Mouse (Mus musculus) heart, embryonic 14.5 days (tissue): ENCODE measurements around the gene Slc37a3. TPM values are rescaled to one million over a fixed set of nuclear protein-coding genes. Genes with fewer than 3 reads are reported as not detected.

Source experiments
- ATAC-seq: fragments of 200-750 bp; cut with Nextera tagmentation; 2 replicates; pipeline ENCODE4 v1.8.0; 2017; ENCODE audit warnings: low read depth, moderate TSS enrichment; ENCODE audit not compliant: insufficient number of reproducible peaks, insufficient read depth, low FRiP score
- H3K27ac ChIP-seq, 2 experiments: fragments of 200-500 bp in 1 of 2; fragments of 300-500 bp in 1 of 2; sonication (generic) in 1 of 2; replicated peaks in 1 of 2; 2 replicates each; pipeline ENCODE4 v1.5.1; 2012 to 2014; ENCODE audit warnings: low read depth in 2 of 2, low read length in 2 of 2, control low read depth in 1 of 2, mild to moderate bottlenecking in 1 of 2, mixed read lengths in 1 of 2; ENCODE audit not compliant: control insufficient read depth in 1 of 2, insufficient read depth in 1 of 2
- H3K27me3 ChIP-seq: fragments of 300-500 bp; sonication (generic); 2 replicates; pipeline ENCODE4 v1.6.1; 2014; ENCODE audit warnings: mild to moderate bottlenecking, low read length, control low read depth; ENCODE audit not compliant: control insufficient read depth, insufficient read depth
- H3K36me3 ChIP-seq: fragments of 300-500 bp; sonication (generic); 2 replicates; pipeline ENCODE4 v1.6.1; 2014; ENCODE audit warnings: mild to moderate bottlenecking, control low read depth, low read length, mixed read lengths; ENCODE audit not compliant: control insufficient read depth, insufficient read depth
- H3K4me1 ChIP-seq, 2 experiments: fragments of 200-500 bp in 1 of 2; fragments of 300-500 bp in 1 of 2; sonication (generic) in 1 of 2; 2 replicates each; pipeline ENCODE4 v1.6.1; 2012 to 2014; ENCODE audit warnings: low read length in 2 of 2, control low read depth in 1 of 2, mixed read lengths in 1 of 2; ENCODE audit not compliant: control insufficient read depth in 2 of 2, insufficient read depth in 2 of 2
- H3K4me2 ChIP-seq: fragments of 300-500 bp; sonication (generic); 2 replicates; pipeline ENCODE4 v1.6.1; 2014; ENCODE audit warnings: mild to moderate bottlenecking, low read length
- H3K4me3 ChIP-seq, 2 experiments: fragments of 200-500 bp in 1 of 2; fragments of 300-500 bp in 1 of 2; sonication (generic) in 1 of 2; 2 replicates each; pipeline ENCODE4 v1.5.1; 2012 to 2014; ENCODE audit warnings: low read length in 2 of 2, mild to moderate bottlenecking in 2 of 2, control low read depth in 1 of 2, low read depth in 1 of 2, moderate library complexity in 1 of 2; ENCODE audit not compliant: control insufficient read depth in 1 of 2, insufficient read depth in 1 of 2
- H3K9ac ChIP-seq: fragments of 300-500 bp; sonication (generic); 2 replicates; pipeline ENCODE4 v1.6.1; 2014; ENCODE audit warnings: mild to moderate bottlenecking, low read length
- H3K9me3 ChIP-seq: fragments of 300-500 bp; sonication (generic); 2 replicates; pipeline ENCODE4 v1.6.1; 2016; ENCODE audit warnings: low read length, control low read depth; ENCODE audit not compliant: control insufficient read depth
- WGBS: fragments of 180-500 bp; shearing (Covaris S2); extraction: QIAGEN DNeasy Blood & Tissue Kit; methylation state at CpG from one replicate; pipeline ENCODE4 v1.1.7; 2014; 5-methylcytosine and 5-hydroxymethylcytosine counted together
- polyA plus RNA-seq: library from polyadenylated mRNA; unstranded; fragments of >200 nt; fragmentation: Nextera tagmentation; extraction: Ambion mirVana; gene quantifications from 2 replicates; pipeline ENCODE4 v1.2.1, GENCODE M21; 2014

The Slc37a3 gene
- polyA plus RNA-seq, 1 experiment from 2014 or later = 35.9 TPM

DNA sequence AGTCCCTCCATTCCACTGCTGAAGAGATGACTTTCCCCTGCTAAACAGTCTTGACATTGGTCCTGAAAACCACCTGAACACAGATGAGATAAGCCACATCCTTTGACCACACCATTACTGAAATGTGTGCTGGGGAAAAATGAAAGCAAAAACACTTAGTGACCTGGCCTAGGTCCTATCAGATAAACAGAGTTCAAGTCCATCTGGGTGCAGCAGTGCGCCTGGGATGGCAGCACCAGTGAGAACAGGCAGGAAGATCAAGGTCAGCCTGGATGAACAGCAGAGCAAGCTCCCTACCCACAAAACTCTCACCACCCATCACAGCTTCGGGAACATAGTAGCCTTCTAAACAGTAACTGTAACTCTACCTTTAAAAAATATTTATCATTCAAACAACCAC, 35.7 kb downstream of the Slc37a3 start:
- 56% methylated on average over 2 of the region's 2 CpGs for WGBS
- Histone ChIP-seq H3K4me3 (no peak overlapping the region), H3K4me1 (0 out of 4 replicates have a peak, but pooled peaks cover 0 to 4% of the 10 kb centered on the region in 2 experiments), H3K4me2 (no peak overlapping the region), H3K9me3 (no peaks in the 10 kb centered on the region), H3K36me3 (peaks cover 76% of the 10 kb centered on the region), H3K27me3 (no peaks in the 10 kb centered on the region), H3K27ac (no peak overlapping the region), H3K9ac (no peak overlapping the region)
- ATAC-seq = no peak

DNA sequence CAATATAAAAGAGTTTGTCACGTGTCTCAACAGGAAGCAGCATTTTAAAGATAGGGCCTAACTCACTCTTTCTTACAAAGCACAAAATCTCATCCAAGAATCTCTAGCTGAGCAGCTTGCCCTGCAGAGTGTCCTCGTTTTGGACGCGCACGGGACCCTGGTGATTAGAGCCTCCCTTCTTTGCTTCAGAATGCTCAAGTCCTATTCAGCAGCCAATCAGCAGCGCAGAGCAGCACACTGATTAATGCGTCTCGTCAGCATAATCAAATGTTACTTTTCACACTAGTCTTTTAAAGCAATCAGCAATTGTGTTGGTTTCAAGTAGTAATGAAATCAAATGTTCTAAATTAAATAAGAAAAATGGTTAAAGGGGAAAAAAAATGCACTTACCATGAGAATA, 39.1 kb downstream of the Slc37a3 start:
- no peak for ATAC-seq
- Histone ChIP-seq H3K36me3 (peaks cover 71% of the 10 kb centered on the region), H3K4me2 (no peak overlapping the region), H3K4me3 (no peak overlapping the region), H3K9ac (no peak overlapping the region), H3K27ac (no peak overlapping the region), H3K4me1 (0 out of 4 replicates have a peak, but pooled peaks cover 0 to 4% of the 10 kb centered on the region in 2 experiments), H3K9me3 (no peaks in the 10 kb centered on the region), H3K27me3 (no peaks in the 10 kb centered on the region)
- WGBS = 86% methylated on average over 8 of the region's 8 CpGs

- H3K27me3 ChIP-seq = no peaks in the 10 kb centered on the region
- H3K4me1 ChIP-seq = peaks cover 0 to 2% of the 10 kb centered on the region in 2 experiments; a peak in 1 of 4 replicates
- no peak overlapping the region for H3K4me3 ChIP-seq
- no peak overlapping the region for H3K4me2 ChIP-seq
- H3K9ac ChIP-seq = no peak overlapping the region
- H3K27ac ChIP-seq = no peak overlapping the region
- no peak for ATAC-seq
- WGBS = 85% methylated on average over 3 of the region's 3 CpGs
- H3K36me3 ChIP-seq = peaks cover 56% of the 10 kb centered on the region
- H3K9me3 ChIP-seq = no peaks in the 10 kb centered on the region
Measured at GRCm38 (mm10) chr6:39334873-39335272, 42.6 kb downstream of the Slc37a3 start.

- Histone ChIP-seq H3K9ac (no peak overlapping the region), H3K4me1 (peaks cover 0 to 2% of the 10 kb centered on the region in 2 experiments; a peak in 1 of 4 replicates), H3K4me3 (no peak overlapping the region), H3K27ac (no peak overlapping the region), H3K27me3 (no peaks in the 10 kb centered on the region), H3K4me2 (no peak overlapping the region), H3K9me3 (no peaks in the 10 kb centered on the region), H3K36me3 (peaks cover 54% of the 10 kb centered on the region)
- no peak for ATAC-seq
- 79% methylated on average over 7 of the region's 7 CpGs for WGBS
Measured at GRCm38 (mm10) chr6:39334224-39334623, 43.3 kb downstream of the Slc37a3 start.

GRCm38 (mm10) chr6:39331998-39332700, 45.3 kb downstream of the Slc37a3 start:
- Histone ChIP-seq H3K27me3 (no peaks in the 10 kb centered on the region), H3K4me1 (peaks cover 0 to 2% of the 10 kb centered on the region in 2 experiments; a peak in 1 of 4 replicates), H3K27ac (no peak overlapping the region), H3K4me3 (no peak overlapping the region), H3K9ac (no peak overlapping the region), H3K36me3 (peaks cover 36% of the 10 kb centered on the region), H3K9me3 (no peaks in the 10 kb centered on the region), H3K4me2 (no peak overlapping the region)
- ATAC-seq = no peak
- WGBS = 85% methylated on average over 7 of the region's 7 CpGs

DNA sequence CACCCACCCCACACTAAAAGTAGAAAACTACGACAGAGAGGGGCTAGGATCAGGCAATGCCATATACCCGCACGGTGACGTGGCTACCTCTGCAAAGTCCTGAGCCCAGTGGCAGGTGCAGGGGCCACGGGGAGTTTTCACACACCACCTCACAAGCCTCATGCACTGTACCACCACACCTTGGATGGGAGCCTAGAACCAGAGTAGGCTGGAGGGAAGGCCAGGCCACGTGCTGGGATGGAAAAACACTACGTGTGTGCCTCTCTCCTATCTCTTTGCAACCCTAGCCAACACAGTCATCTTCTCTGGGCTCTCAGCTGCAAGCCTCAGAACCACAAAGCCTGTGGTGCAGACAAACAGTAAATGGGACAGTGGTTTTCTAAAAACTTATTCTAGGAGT, 46.5 kb downstream of the Slc37a3 start:
- H3K27ac ChIP-seq = no peak overlapping the region
- no peak overlapping the region for H3K9ac ChIP-seq
- WGBS = 84% methylated on average over 7 of the region's 7 CpGs
- no peaks in the 10 kb centered on the region for H3K27me3 ChIP-seq
- H3K4me3 ChIP-seq = no peak overlapping the region
- no peaks in the 10 kb centered on the region for H3K9me3 ChIP-seq
- peaks cover 0 to 2% of the 10 kb centered on the region in 2 experiments; a peak in 1 of 4 replicates for H3K4me1 ChIP-seq
- peaks cover 25% of the 10 kb centered on the region for H3K36me3 ChIP-seq
- no peak overlapping the region for H3K4me2 ChIP-seq
- no peak for ATAC-seq

GRCm38 (mm10) chr6:39320286-39320685, 57.2 kb downstream of the Slc37a3 start:
- peaks cover 14 to 24% of the 10 kb centered on the region in 2 experiments for H3K4me1 ChIP-seq
- no peaks in the 10 kb centered on the region for H3K36me3 ChIP-seq
- H3K9me3 ChIP-seq = no peaks in the 10 kb centered on the region; the same call in 1 of the 2 replicates
- no peaks in the 10 kb centered on the region for H3K27me3 ChIP-seq
- no peak overlapping the region for H3K4me3 ChIP-seq
- no peak overlapping the region for H3K4me2 ChIP-seq
- WGBS = 74% methylated on average over 5 of the region's 5 CpGs
- peak overlapping the region in 1 of 2 experiments; percentile 19; a peak in 1 of 4 replicates for H3K27ac ChIP-seq
- no peak for ATAC-seq
- H3K9ac ChIP-seq = peak overlapping the region; percentile 21; the same call in 1 of the 2 replicates
